Mouse (Mus musculus): ENCODE results near the gene Ddx58. TPM values are rescaled to one million over a fixed set of nuclear protein-coding genes. Genes with fewer than 3 reads are reported as not detected.

Gene Ddx58
- polyA plus RNA-seq, 1 experiment, result 43.6 TPM

GRCm38 (mm10) chr4:40254385-40255103 is 14.9 kb upstream of the Ddx58 start:
- H3K4me3 ChIP-seq (ENCODE audit: low read depth, low read length), result no peak overlapping the region
- no peak overlapping the region for H3K9ac ChIP-seq (ENCODE audit: low read depth, poor library complexity, severe bottlenecking)
- TF ChIP-seq EP300 (IDR thresholded peaks at IDR 0.05; ENCODE audit: insufficient read depth, low read depth, low read length) (no peak), CTCF (IDR thresholded peaks at IDR 0.05; ENCODE audit: low read depth, low read length) (no peak), POLR2A (IDR thresholded peaks at IDR 0.05; ENCODE audit: insufficient read depth, low read length) (no peak)

DNA sequence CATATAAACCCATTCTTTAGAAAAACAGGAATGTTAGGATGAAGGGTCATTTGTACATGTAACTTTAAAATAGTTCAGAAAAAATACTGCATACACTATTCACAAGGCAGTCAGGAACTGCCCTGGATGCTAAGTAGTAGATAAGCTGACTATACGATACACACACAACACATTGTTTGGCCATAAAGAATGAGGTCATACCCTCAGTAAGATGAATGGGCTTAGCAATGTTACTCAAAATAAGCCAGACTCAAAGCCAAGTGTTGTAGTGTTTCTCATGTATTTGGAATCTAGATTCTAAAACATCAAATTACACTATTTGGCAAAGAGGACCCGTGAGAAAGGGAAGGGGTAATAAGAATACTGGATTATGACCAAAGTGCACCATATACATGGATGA is 14.1 kb upstream of the Ddx58 start:
- Histone ChIP-seq H3K9ac (ENCODE audit: low read depth, poor library complexity, severe bottlenecking) (no peak overlapping the region), H3K27ac (ENCODE audit: insufficient read depth, low read length) (no peak overlapping the region), H3K4me3 (ENCODE audit: low read depth, low read length) (no peak overlapping the region), H3K36me3 (ENCODE audit: control insufficient read depth, insufficient read depth, low read length, poor library complexity, severe bottlenecking) (no peaks in the 10 kb centered on the region), H3K27me3 (ENCODE audit: control insufficient read depth, insufficient read depth, low read length, poor library complexity, severe bottlenecking) (no peaks in the 10 kb centered on the region), H3K9me3 (replicated peaks; ENCODE audit: control insufficient read depth, insufficient read depth, low read length, poor library complexity, severe bottlenecking) (no peaks in the 10 kb centered on the region), H3K4me1 (ENCODE audit: control insufficient read depth, insufficient read depth, low read length) (no peaks in the 10 kb centered on the region)
- TF ChIP-seq POLR2A (IDR thresholded peaks at IDR 0.05; ENCODE audit: insufficient read depth, low read length), result no peak
- no peak for TF ChIP-seq EP300 (IDR thresholded peaks at IDR 0.05; ENCODE audit: insufficient read depth, low read depth, low read length)
- no peak for TF ChIP-seq CTCF (IDR thresholded peaks at IDR 0.05; ENCODE audit: low read depth, low read length)

More at GRCm38 (mm10) chr4:40254385-40255103, 14.9 kb upstream of the Ddx58 start:
- no peaks in the 10 kb centered on the region for H3K9me3 ChIP-seq (replicated peaks; ENCODE audit: control insufficient read depth, insufficient read depth, low read length, poor library complexity, severe bottlenecking)
- no peak overlapping the region for H3K27ac ChIP-seq (ENCODE audit: insufficient read depth, low read length)
- no peaks in the 10 kb centered on the region for H3K4me1 ChIP-seq (ENCODE audit: control insufficient read depth, insufficient read depth, low read length)
- no peaks in the 10 kb centered on the region for H3K27me3 ChIP-seq (ENCODE audit: control insufficient read depth, insufficient read depth, low read length, poor library complexity, severe bottlenecking)
- H3K36me3 ChIP-seq (ENCODE audit: control insufficient read depth, insufficient read depth, low read length, poor library complexity, severe bottlenecking), result peaks cover 5% of the 10 kb centered on the region; the same call in 1 of the 2 replicates

- Histone ChIP-seq H3K4me1 (ENCODE audit: control insufficient read depth, insufficient read depth, low read length) (no peaks in the 10 kb centered on the region), H3K9ac (ENCODE audit: low read depth, poor library complexity, severe bottlenecking) (no peak overlapping the region), H3K27ac (ENCODE audit: insufficient read depth, low read length) (no peak overlapping the region), H3K4me3 (ENCODE audit: low read depth, low read length) (no peak overlapping the region), H3K36me3 (ENCODE audit: control insufficient read depth, insufficient read depth, low read length, poor library complexity, severe bottlenecking) (no peaks in the 10 kb centered on the region), H3K27me3 (ENCODE audit: control insufficient read depth, insufficient read depth, low read length, poor library complexity, severe bottlenecking) (no peaks in the 10 kb centered on the region), H3K9me3 (replicated peaks; ENCODE audit: control insufficient read depth, insufficient read depth, low read length, poor library complexity, severe bottlenecking) (no peaks in the 10 kb centered on the region)
- TF ChIP-seq POLR2A (IDR thresholded peaks at IDR 0.05; ENCODE audit: insufficient read depth, low read length) (no peak), EP300 (IDR thresholded peaks at IDR 0.05; ENCODE audit: insufficient read depth, low read depth, low read length) (no peak), CTCF (IDR thresholded peaks at IDR 0.05; ENCODE audit: low read depth, low read length) (no peak)
Observed at GRCm38 (mm10) chr4:40250984-40251383, 11.4 kb upstream of the Ddx58 start.

GRCm38 (mm10) chr4:40244035-40244434 is 4.4 kb upstream of the Ddx58 start:
- no peak overlapping the region for H3K4me3 ChIP-seq (ENCODE audit: low read depth, low read length)
- no peaks in the 10 kb centered on the region for H3K27me3 ChIP-seq (ENCODE audit: control insufficient read depth, insufficient read depth, low read length, poor library complexity, severe bottlenecking)
- no peak overlapping the region for H3K9ac ChIP-seq (ENCODE audit: low read depth, poor library complexity, severe bottlenecking)
- H3K27ac ChIP-seq (ENCODE audit: insufficient read depth, low read length), result no peak overlapping the region
- H3K36me3 ChIP-seq (ENCODE audit: control insufficient read depth, insufficient read depth, low read length, poor library complexity, severe bottlenecking), result no peaks in the 10 kb centered on the region
- H3K9me3 ChIP-seq (replicated peaks; ENCODE audit: control insufficient read depth, insufficient read depth, low read length, poor library complexity, severe bottlenecking), result no peaks in the 10 kb centered on the region
- TF ChIP-seq POLR2A (IDR thresholded peaks at IDR 0.05; ENCODE audit: insufficient read depth, low read length) (no peak), CTCF (IDR thresholded peaks at IDR 0.05; ENCODE audit: low read depth, low read length) (no peak), EP300 (IDR thresholded peaks at IDR 0.05; ENCODE audit: insufficient read depth, low read depth, low read length) (no peak)
- H3K4me1 ChIP-seq (ENCODE audit: control insufficient read depth, insufficient read depth, low read length), result no peaks in the 10 kb centered on the region

DNA sequence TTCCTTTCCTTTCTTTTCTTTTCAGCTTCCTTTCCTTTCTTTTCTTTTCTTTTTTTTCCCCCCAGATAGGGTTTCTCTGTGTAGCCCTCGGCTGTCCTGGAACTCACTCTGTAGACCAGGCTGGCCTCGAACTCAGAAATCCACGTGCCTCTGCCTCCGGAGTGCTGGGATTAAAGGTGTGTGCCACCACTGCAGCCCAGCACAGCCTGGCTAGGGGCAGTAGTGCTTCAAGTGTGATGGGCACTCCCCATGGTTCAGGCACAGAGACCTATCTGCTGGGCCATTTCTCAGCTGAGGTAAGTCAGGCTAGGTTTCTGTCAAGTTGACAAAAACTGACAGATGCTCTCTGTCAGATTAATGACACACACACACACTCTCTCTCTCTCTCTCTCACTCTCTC is 3.4 kb upstream of the Ddx58 start:
- no peaks in the 10 kb centered on the region for H3K4me1 ChIP-seq (ENCODE audit: control insufficient read depth, insufficient read depth, low read length)
- no peak overlapping the region for H3K27ac ChIP-seq (ENCODE audit: insufficient read depth, low read length)
- H3K9me3 ChIP-seq (replicated peaks; ENCODE audit: control insufficient read depth, insufficient read depth, low read length, poor library complexity, severe bottlenecking), result no peaks in the 10 kb centered on the region
- H3K4me3 ChIP-seq (ENCODE audit: low read depth, low read length), result no peak overlapping the region
- no peak overlapping the region for H3K9ac ChIP-seq (ENCODE audit: low read depth, poor library complexity, severe bottlenecking)
- H3K36me3 ChIP-seq (ENCODE audit: control insufficient read depth, insufficient read depth, low read length, poor library complexity, severe bottlenecking), result no peaks in the 10 kb centered on the region
- TF ChIP-seq CTCF (IDR thresholded peaks at IDR 0.05; ENCODE audit: low read depth, low read length), result no peak
- TF ChIP-seq EP300 (IDR thresholded peaks at IDR 0.05; ENCODE audit: insufficient read depth, low read depth, low read length), result no peak
- TF ChIP-seq POLR2A (IDR thresholded peaks at IDR 0.05; ENCODE audit: insufficient read depth, low read length), result no peak
- no peaks in the 10 kb centered on the region for H3K27me3 ChIP-seq (ENCODE audit: control insufficient read depth, insufficient read depth, low read length, poor library complexity, severe bottlenecking)

DNA sequence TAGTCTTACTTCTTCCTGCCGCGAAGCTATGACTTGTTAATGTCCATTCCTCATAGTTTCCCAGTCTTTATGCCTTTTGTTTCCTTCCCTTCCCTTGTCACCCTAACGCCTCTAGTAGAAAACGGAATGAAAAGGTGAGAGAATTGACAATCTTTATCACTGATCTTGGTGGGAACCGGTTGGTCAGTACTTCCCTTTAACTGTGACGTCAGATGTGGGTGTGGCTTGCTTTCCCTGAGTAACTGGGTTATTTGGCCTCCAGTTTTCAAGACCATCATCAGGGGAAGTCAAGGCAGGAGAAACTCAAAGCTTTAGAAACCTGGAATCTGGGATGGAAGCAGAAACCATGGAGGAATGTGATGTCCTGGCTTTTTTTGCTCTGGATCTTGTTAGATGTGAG is 2.3 kb upstream of the Ddx58 start:
- H3K27ac ChIP-seq (ENCODE audit: insufficient read depth, low read length), result no peak overlapping the region
- TF ChIP-seq EP300 (IDR thresholded peaks at IDR 0.05; ENCODE audit: insufficient read depth, low read depth, low read length) (no peak), POLR2A (IDR thresholded peaks at IDR 0.05; ENCODE audit: insufficient read depth, low read length) (no peak), CTCF (IDR thresholded peaks at IDR 0.05; ENCODE audit: low read depth, low read length) (no peak)

More for the DNA sequence above, 2.3 kb upstream of the Ddx58 start:
- Histone ChIP-seq H3K9ac (ENCODE audit: low read depth, poor library complexity, severe bottlenecking) (no peak overlapping the region), H3K4me1 (ENCODE audit: control insufficient read depth, insufficient read depth, low read length) (no peaks in the 10 kb centered on the region), H3K4me3 (ENCODE audit: low read depth, low read length) (no peak overlapping the region), H3K27me3 (ENCODE audit: control insufficient read depth, insufficient read depth, low read length, poor library complexity, severe bottlenecking) (no peaks in the 10 kb centered on the region), H3K36me3 (ENCODE audit: control insufficient read depth, insufficient read depth, low read length, poor library complexity, severe bottlenecking) (no peaks in the 10 kb centered on the region), H3K9me3 (replicated peaks; ENCODE audit: control insufficient read depth, insufficient read depth, low read length, poor library complexity, severe bottlenecking) (no peaks in the 10 kb centered on the region)

Measured in ES-Bruce4 (cell line).